Mouse (Mus musculus): ENCODE measurements around the gene Casq2.

DNA sequence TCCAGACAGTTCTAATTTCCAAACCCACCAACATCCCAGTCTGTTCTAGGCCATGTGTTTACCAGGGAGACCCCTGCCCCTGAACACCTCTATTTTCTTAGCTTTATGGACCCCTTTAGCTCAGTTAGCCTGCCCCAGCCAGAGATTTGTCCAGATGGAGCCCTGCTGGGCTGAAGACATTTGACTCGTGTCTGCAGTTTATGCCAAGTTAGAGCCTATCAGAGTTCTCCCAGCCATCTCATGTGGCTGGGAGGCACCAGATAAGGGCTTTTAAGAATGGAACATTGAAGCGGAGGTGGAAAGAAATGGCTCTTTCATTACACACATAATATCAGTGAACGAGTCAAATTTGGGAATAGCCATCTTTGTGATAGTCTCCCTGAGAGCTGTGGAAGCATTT is 57.3 kb downstream of the Casq2 start:
- TF ChIP-seq POLR2A (IDR thresholded peaks at IDR 0.05; ENCODE audit: borderline replicate concordance, insufficient read depth, low read length) (no peak), CTCF (IDR thresholded peaks at IDR 0.05; ENCODE audit: borderline replicate concordance, insufficient read depth, low read depth, low read length) (no peak)
